ENCODE assay signal across 8 mouse cellular contexts in the genomic region with DNA sequence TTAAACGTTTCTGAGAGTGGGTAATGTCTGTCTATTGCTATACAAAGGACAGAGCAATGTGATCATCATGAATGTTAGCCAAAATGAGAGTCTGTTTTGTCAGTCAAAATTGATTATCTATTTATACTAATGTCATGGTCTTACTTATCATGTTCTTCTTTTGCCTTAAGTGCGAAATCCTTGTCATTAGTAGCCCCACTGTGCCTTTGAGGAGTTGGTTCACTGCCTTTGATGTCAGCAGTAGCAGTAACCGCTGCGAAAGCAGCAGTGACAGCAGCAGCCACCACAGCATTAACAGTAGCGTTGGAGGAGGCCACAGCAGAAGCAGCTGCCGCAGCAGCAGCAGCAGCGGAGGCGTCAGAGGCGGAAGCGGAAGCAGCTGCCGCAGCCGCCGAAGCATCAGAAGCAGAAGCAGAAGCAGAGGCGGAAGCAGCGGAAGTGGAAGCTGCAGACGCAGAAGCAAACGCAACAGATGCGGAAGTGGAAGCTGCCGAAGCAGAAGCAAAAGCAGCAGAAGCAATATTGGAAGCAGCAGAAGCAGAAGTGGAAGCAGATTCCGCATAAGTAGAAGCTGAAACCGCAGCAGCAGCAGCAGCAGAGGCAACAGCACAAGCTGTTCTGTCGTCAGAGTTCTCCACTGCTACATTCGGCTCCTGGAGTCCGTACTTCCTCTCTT. TPM values are rescaled to one million over a fixed set of nuclear protein-coding genes. Genes with fewer than 3 reads are reported as not detected.
A peak's percentile ranks its signal among the peaks of the same experiment; 100 is the strongest.
DNase-seq lines count a peak whose midpoint lies in the region; ATAC-seq and TF ChIP-seq lines count a peak whose summit lies in the region.

No protein-coding gene starts in this region.

- peak overlapping the region; percentile 53 for H3K4me3 ChIP-seq in heart, adult 2 months
- H3K4me3 ChIP-seq in limb, embryonic 11.5 days (ENCODE audit: low read depth, low read length): peak overlapping the region; percentile 27
- peak overlapping the region; percentile 35 for H3K4me3 ChIP-seq in midbrain, embryonic 11.5 days (ENCODE audit: low read depth, low read length)

- H3K79me2 ChIP-seq in heart, adult 2 months (replicated peaks; ENCODE audit: control insufficient read depth, insufficient read depth, low read length): no peaks in the 10 kb centered on the region

- TF ChIP-seq POLR2A in heart, adult 2 months (IDR thresholded peaks at IDR 0.05; ENCODE audit: insufficient read depth, low read depth, low read length): peak; percentile 81

- no peaks in the 10 kb centered on the region for H3K4me1 ChIP-seq in heart, adult 2 months (ENCODE audit: control insufficient read depth, insufficient read depth, low read length)
- H3K4me1 ChIP-seq in limb, embryonic 11.5 days (ENCODE audit: control insufficient read depth, insufficient read depth, low read length): no peaks in the 10 kb centered on the region
- no peaks in the 10 kb centered on the region for H3K4me1 ChIP-seq in midbrain, embryonic 11.5 days (ENCODE audit: control insufficient read depth, insufficient read depth, low read length)

- peak overlapping the region; percentile 49 for H3K4me2 ChIP-seq in limb, embryonic 11.5 days (ENCODE audit: low read depth, severe bottlenecking)
- H3K4me2 ChIP-seq in midbrain, embryonic 11.5 days: peak overlapping the region; percentile 46

- DNase-seq in T-cell, adult 2 months (ENCODE audit: low spot score): peak; percentile 87
- DNase-seq in embryo, embryonic 11 days: peak; percentile 84
- peak; percentile 65 to 80 for DNase-seq in heart, adult 2 months
- peak; percentile 53 for DNase-seq in kidney, adult 11 months
- peak; percentile 74 for DNase-seq in limb, embryonic 11.5 days (ENCODE audit: low spot score)
- peak; percentile 91 for DNase-seq in midbrain, embryonic 11.5 days (ENCODE audit: low spot score, missing footprints)
- peak; percentile 9 for DNase-seq in spleen, adult 12 weeks (ENCODE audit: low spot score)
- DNase-seq in adipocyte (ENCODE audit: low spot score): no peak

- WGBS in heart, adult 2 months: 21% methylated on average over 24 of the region's 24 CpGs
- 31% methylated on average over 24 of the region's 24 CpGs for WGBS in limb, embryonic 11.5 days
- WGBS in midbrain, embryonic 11.5 days: 44% methylated on average over 24 of the region's 24 CpGs

- peak; percentile 47; the same call in 1 of the 2 replicates for ATAC-seq in limb, embryonic 11.5 days (ENCODE audit: insufficient number of reproducible peaks, low FRiP score, low TSS enrichment, low read depth)
- ATAC-seq in midbrain, embryonic 11.5 days (ENCODE audit: low FRiP score): peak; percentile 92

- peak overlapping the region; percentile 46 for H3K9ac ChIP-seq in heart, adult 2 months (ENCODE audit: low read depth, low read length)
- peak overlapping the region; percentile 58 for H3K9ac ChIP-seq in limb, embryonic 11.5 days (ENCODE audit: low read length)
- H3K9ac ChIP-seq in midbrain, embryonic 11.5 days (ENCODE audit: low read length): peak overlapping the region; percentile 49

- no peaks in the 10 kb centered on the region for H3K9me3 ChIP-seq in limb, embryonic 11.5 days (ENCODE audit: control insufficient read depth, low read length)
- no peaks in the 10 kb centered on the region for H3K9me3 ChIP-seq in midbrain, embryonic 11.5 days (ENCODE audit: control insufficient read depth, low read length)

- TF ChIP-seq CTCF in heart, adult 2 months (IDR thresholded peaks at IDR 0.05): no peak

- no peaks in the 10 kb centered on the region for H3K36me3 ChIP-seq in heart, adult 2 months (ENCODE audit: control insufficient read depth, insufficient read depth, low read length)
- no peaks in the 10 kb centered on the region for H3K36me3 ChIP-seq in limb, embryonic 11.5 days (ENCODE audit: control insufficient read depth, insufficient read depth, low read length)
- no peaks in the 10 kb centered on the region for H3K36me3 ChIP-seq in midbrain, embryonic 11.5 days (ENCODE audit: control insufficient read depth, insufficient read depth, low read length)

- H3K27ac ChIP-seq in heart, adult 2 months: peak overlapping the region; percentile 60
- H3K27ac ChIP-seq in limb, embryonic 11.5 days (replicated peaks; ENCODE audit: low read depth, low read length): no peak overlapping the region
- H3K27ac ChIP-seq in midbrain, embryonic 11.5 days (ENCODE audit: low read depth, low read length): no peak overlapping the region

- peak; percentile 60; the same call in 1 of the 2 replicates for TF ChIP-seq EP300 in heart, adult 2 months (IDR thresholded peaks at IDR 0.05; ENCODE audit: insufficient read depth, low read depth, low read length)

- intact Hi-C loops in heart, adult 2 months (cut with DNase I): no loop called here

- H3K27me3 ChIP-seq in heart, adult 2 months (ENCODE audit: control insufficient read depth, insufficient read depth, low read length): no peaks in the 10 kb centered on the region
- no peaks in the 10 kb centered on the region for H3K27me3 ChIP-seq in limb, embryonic 11.5 days (ENCODE audit: control insufficient read depth, insufficient read depth, low read length)
- no peaks in the 10 kb centered on the region for H3K27me3 ChIP-seq in midbrain, embryonic 11.5 days (ENCODE audit: control insufficient read depth, insufficient read depth, low read length)

RNA-seq across cellular contexts. Expression of a gene that starts 17.5 kb away (rescaled TPM):
- total RNA-seq in heart, adult 2 months (2021): not detected
- not detected in 2 replicates for polyA plus RNA-seq in heart, adult 2 months (2012; rRNA removed)
- polyA plus RNA-seq in limb, embryonic 11.5 days (2014; fragmentation: Nextera tagmentation; extraction: Ambion mirVana): not detected in 2 replicates
- polyA plus RNA-seq in midbrain, embryonic 11.5 days (2014; fragmentation: Nextera tagmentation; extraction: Ambion mirVana): not detected in 2 replicates

RNA-seq across cellular contexts. Expression of a gene that starts 43.9 kb away (rescaled TPM):
- total RNA-seq in heart, adult 2 months (2021): 10 to 100 TPM; 17.0 to 22.7 TPM
- polyA plus RNA-seq in heart, adult 2 months (2012; rRNA removed): 9.6 and 18.2 TPM in 2 replicates
- polyA plus RNA-seq in limb, embryonic 11.5 days (2014; fragmentation: Nextera tagmentation; extraction: Ambion mirVana): 35.0 and 37.9 TPM in 2 replicates
- 10.9 and 12.0 TPM in 2 replicates for polyA plus RNA-seq in midbrain, embryonic 11.5 days (2014; fragmentation: Nextera tagmentation; extraction: Ambion mirVana)
